Mouse (Mus musculus) spleen, adult 2 months (tissue): ENCODE measurements around the gene Gm13030. TPM values are rescaled to one million over a fixed set of nuclear protein-coding genes. Genes with fewer than 3 reads are reported as not detected.

Experiments used
- DNase-seq, 2 experiments: peaks; one replicate each; pipeline versions ENCODE4 v3.0.0 to v3.0.0-alpha.2; 2012 to 2021; ENCODE audit warnings: low spot score in 2 of 2, low read depth in 1 of 2
- H3K27ac ChIP-seq: fragments of 200-500 bp; 2 replicates; pipeline ENCODE4 v1.5.1; 2012; ENCODE audit warnings: low read length, inconsistent platforms; ENCODE audit not compliant: insufficient read depth
- H3K27me3 ChIP-seq: fragments of 200-500 bp; 2 replicates; pipeline ENCODE4 v1.6.1; 2012; ENCODE audit warnings: mild to moderate bottlenecking, moderate library complexity, low read length, inconsistent platforms; ENCODE audit not compliant: control insufficient read depth, insufficient read depth
- H3K36me3 ChIP-seq: fragments of 200-500 bp; 2 replicates; pipeline ENCODE4 v1.6.1; 2012; ENCODE audit warnings: mild to moderate bottlenecking, low read length, inconsistent platforms; ENCODE audit not compliant: control insufficient read depth, insufficient read depth
- H3K4me1 ChIP-seq: fragments of 200-500 bp; 2 replicates; pipeline ENCODE4 v1.6.1; 2011; ENCODE audit warnings: inconsistent platforms; ENCODE audit not compliant: control insufficient read depth, insufficient read depth, insufficient read length
- H3K4me3 ChIP-seq: fragments of 200-500 bp; 2 replicates; pipeline ENCODE4 v1.5.1; 2011; ENCODE audit warnings: mild to moderate bottlenecking, inconsistent platforms; ENCODE audit not compliant: insufficient read depth, insufficient read length; ENCODE audit errors: extremely low read depth
- CTCF ChIP-seq: fragments of 200-500 bp; IDR thresholded peaks from 2 replicates; pipeline ENCODE4 v1.5.1; 2011; ENCODE audit warnings: mild to moderate bottlenecking, inconsistent platforms; ENCODE audit not compliant: insufficient read depth, insufficient read length, insufficient replicate concordance; ENCODE audit errors: extremely low read depth
- POLR2A ChIP-seq: fragments of 200-500 bp; IDR thresholded peaks from 2 replicates; pipeline ENCODE4 v1.6.1; 2011; ENCODE audit warnings: low read depth, low read length, inconsistent platforms
- WGBS: fragments of 180-500 bp; shearing (Covaris S2); methylation state at CpG from one replicate; pipeline ENCODE4 v1.1.7; 2018; 5-methylcytosine and 5-hydroxymethylcytosine counted together
- polyA plus RNA-seq: library from polyadenylated mRNA; depleted of rRNA; stranded (reverse); fragments of >200 nt; gene quantifications from 2 replicates; pipeline ENCODE4 v1.2.3, GENCODE M21; 2012; rRNA removed

Gm13030 gene
- not detected in 2 replicates for polyA plus RNA-seq

DNA sequence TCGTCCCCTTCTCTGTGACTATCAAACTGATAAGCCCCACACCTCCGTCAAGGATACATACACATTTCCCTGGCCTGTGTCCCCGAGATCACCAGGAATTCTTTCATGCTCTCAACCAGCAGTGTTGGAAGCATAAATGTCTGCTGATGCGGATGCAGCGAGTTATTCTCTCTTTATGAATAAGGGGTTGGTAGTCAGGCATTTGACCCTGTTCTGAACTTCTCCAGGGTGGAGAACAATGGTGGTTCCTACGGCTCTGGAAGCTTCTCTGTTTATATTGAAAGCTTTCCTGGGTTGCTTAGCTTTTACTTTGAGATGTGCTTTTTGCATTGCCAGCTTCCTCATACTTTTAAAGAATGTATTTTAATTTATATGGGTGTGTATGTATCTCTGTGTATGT is at the start of gene Gm13030:
Gm13030 (minus strand) TSS at position 101 of the 400 bp plus-strand sequence.
- no peak within 1 kb of the TSS for H3K4me3 ChIP-seq
- H3K27ac ChIP-seq, result no peak within 1 kb of the TSS
- H3K27me3 ChIP-seq, result no peaks in the 10 kb centered on the region
- 88% methylated on average over 6 of the region's 6 CpGs for WGBS
- H3K36me3 ChIP-seq, result no peaks in the 10 kb centered on the region
- H3K4me1 ChIP-seq, result no peaks in the 10 kb centered on the region
- TF ChIP-seq CTCF, result no peak
- TF ChIP-seq POLR2A, result no peak
- DNase-seq, result no peak

GRCm38 (mm10) chr4:138922131-138922459 is 48.3 kb upstream of the Gm13030 start:
- Histone ChIP-seq H3K27me3 (no peaks in the 10 kb centered on the region), H3K36me3 (no peaks in the 10 kb centered on the region), H3K4me1 (no peaks in the 10 kb centered on the region), H3K27ac (no peak overlapping the region), H3K4me3 (no peak overlapping the region)
- 5% methylated on average over 11 of the region's 11 CpGs for WGBS
- DNase-seq, result peak; percentile 66 to 85
- TF ChIP-seq POLR2A, result no peak
- peak; percentile 99 for TF ChIP-seq CTCF

GRCm38 (mm10) chr4:138921254-138922130 is 47.7 kb upstream of the Gm13030 start:
- H3K36me3 ChIP-seq, result no peaks in the 10 kb centered on the region
- H3K27me3 ChIP-seq, result no peaks in the 10 kb centered on the region
- no peak overlapping the region for H3K27ac ChIP-seq
- TF ChIP-seq CTCF, result no peak
- TF ChIP-seq POLR2A, result no peak
- H3K4me1 ChIP-seq, result no peaks in the 10 kb centered on the region
- WGBS, result 47% methylated on average over 20 of the region's 20 CpGs
- DNase-seq, result no peak
- H3K4me3 ChIP-seq, result no peak overlapping the region

- 87% methylated on average over 9 of the region's 9 CpGs for WGBS
- Histone ChIP-seq H3K27ac (no peak overlapping the region), H3K4me3 (no peak overlapping the region), H3K36me3 (no peaks in the 10 kb centered on the region), H3K4me1 (peaks cover 4% of the 10 kb centered on the region; the same call in 1 of the 2 replicates), H3K27me3 (no peaks in the 10 kb centered on the region)
- TF ChIP-seq POLR2A, result no peak
- no peak for TF ChIP-seq CTCF
- DNase-seq, result no peak
These were observed 43.5 kb upstream of the Gm13030 start for GRCm38 (mm10) chr4:138917282-138917681.

DNA sequence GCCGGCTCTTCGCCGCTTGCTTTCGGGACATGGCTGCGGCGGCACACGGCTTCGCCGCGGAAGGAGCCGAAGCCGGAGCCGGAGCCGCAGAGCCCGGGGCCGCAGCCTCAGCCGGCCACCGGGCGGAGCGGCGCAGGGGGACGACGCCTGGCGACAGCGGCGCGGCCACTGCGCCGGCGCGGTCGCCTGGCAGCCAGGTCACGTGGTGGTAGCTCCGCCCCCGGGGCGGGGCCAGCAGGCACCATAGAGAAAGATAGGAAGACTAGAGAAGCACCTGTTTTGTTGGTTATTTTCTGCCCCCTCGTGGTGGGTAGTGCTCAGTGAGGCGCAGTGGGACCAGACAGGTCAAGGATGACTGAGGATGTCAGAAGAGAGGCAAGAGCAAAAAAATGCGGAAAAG is 40.0 kb upstream of the Gm13030 start, which contains the start of gene Otud3:
Otud3 (minus strand) TSS at position 149 of the 400 bp plus-strand sequence.
- H3K27me3 ChIP-seq, result no peaks in the 10 kb centered on the region
- peak; percentile 88 to 91 for DNase-seq
- 2% methylated on average over 39 of the region's 39 CpGs for WGBS
- no peak within 1 kb of the TSS for H3K27ac ChIP-seq
- H3K36me3 ChIP-seq, result peaks cover 5% of the 10 kb centered on the region; the same call in 1 of the 2 replicates
- TF ChIP-seq CTCF (peak; percentile 58; the same call in 1 of the 2 replicates), POLR2A (peak; percentile 54; the same call in 1 of the 2 replicates)
- peaks cover 6% of the 10 kb centered on the region; the same call in 1 of the 2 replicates for H3K4me1 ChIP-seq
- peak within 1 kb of the TSS; percentile 72 for H3K4me3 ChIP-seq

GRCm38 (mm10) chr4:138913141-138913787 is 39.5 kb upstream of the Gm13030 start:
- H3K36me3 ChIP-seq, result peaks cover 6% of the 10 kb centered on the region
- DNase-seq, result peak in 1 of 2 experiments; percentile 27
- H3K27me3 ChIP-seq, result no peaks in the 10 kb centered on the region
- peak overlapping the region; percentile 72 for H3K4me3 ChIP-seq
- TF ChIP-seq CTCF, result no peak
- TF ChIP-seq POLR2A, result no peak
- H3K27ac ChIP-seq, result no peak overlapping the region
- peaks cover 6% of the 10 kb centered on the region; the same call in 1 of the 2 replicates for H3K4me1 ChIP-seq
- WGBS, result under 1% methylated on average over 50 of the region's 52 CpGs
